Mouse (Mus musculus): ENCODE results near the gene Zfp763. TPM values are rescaled to one million over a fixed set of nuclear protein-coding genes. Genes with fewer than 3 reads are reported as not detected.

Zfp763 gene
- total and polyA plus RNA-seq, 3 experiments: 0.76 to 4.0 (median 3.3) TPM

- intact Hi-C loops (cut with DNase I): no loop called here
- 75% methylated on average over 4 of the region's 4 CpGs for WGBS
- no peak for TF ChIP-seq POLR2A (IDR thresholded peaks at IDR 0.05; ENCODE audit: insufficient read depth, low read depth, low read length)
- TF ChIP-seq EP300 (IDR thresholded peaks at IDR 0.05; ENCODE audit: insufficient read depth, low read depth, low read length): no peak
- TF ChIP-seq CTCF (IDR thresholded peaks at IDR 0.05): no peak
These were observed 51.8 kb downstream of the Zfp763 start for GRCm38 (mm10) chr17:32981361-32981760.

More at GRCm38 (mm10) chr17:32981361-32981760, 51.8 kb downstream of the Zfp763 start:
- H3K27me3 ChIP-seq (ENCODE audit: control insufficient read depth, insufficient read depth, low read length): no peaks in the 10 kb centered on the region
- no peak overlapping the region for H3K4me3 ChIP-seq
- no peaks in the 10 kb centered on the region for H3K79me2 ChIP-seq (replicated peaks; ENCODE audit: control insufficient read depth, insufficient read depth, low read length)
- H3K27ac ChIP-seq: no peak overlapping the region
- peaks cover 11% of the 10 kb centered on the region for H3K36me3 ChIP-seq (ENCODE audit: control insufficient read depth, insufficient read depth, low read length)
- H3K4me1 ChIP-seq (ENCODE audit: control insufficient read depth, insufficient read depth, low read length): no peaks in the 10 kb centered on the region
- no peak for DNase-seq
- H3K9ac ChIP-seq (ENCODE audit: low read depth, low read length): no peak overlapping the region

Other genes starting within 250 kb of the Zfp763 start
- 10 to 100 TPM; 25.7 to 27.3 TPM for gene Zfp871, start 245.1 kb downstream of the Zfp763 start, total RNA-seq (2021)
- gene Zfp871, start 245.1 kb downstream of the Zfp763 start, polyA plus RNA-seq (2012; rRNA removed): 8.6 and 17.5 TPM in 2 replicates
- under 1 TPM; 0.18 to 0.23 TPM for gene Zfp811, start 223.5 kb downstream of the Zfp763 start, total RNA-seq (2021)
- gene Zfp811, start 223.5 kb downstream of the Zfp763 start, polyA plus RNA-seq (2012; rRNA removed): 0.06 and 0.32 TPM in 2 replicates
- 10 to 100 TPM in 1 of 2 experiments, 1 to 10 TPM in 1; 9.0 to 10.6 TPM for gene Zfp799, start 203.1 kb downstream of the Zfp763 start, total RNA-seq (2021)
- gene Zfp799, start 203.1 kb downstream of the Zfp763 start, polyA plus RNA-seq (2012; rRNA removed): 2.4 and 7.7 TPM in 2 replicates
- 1 to 10 TPM; 5.4 to 7.3 TPM for gene Zfp870, start 141.8 kb downstream of the Zfp763 start, total RNA-seq (2021)
- 1.3 and 2.7 TPM in 2 replicates for gene Zfp870, start 141.8 kb downstream of the Zfp763 start, polyA plus RNA-seq (2012; rRNA removed)
- gene Cyp4f14, start 116.1 kb downstream of the Zfp763 start, total RNA-seq (2021): under 1 TPM in 1 of 2 experiments, not detected in 1; 0.16 TPM
- 0.25 and 0.44 TPM in 2 replicates for gene Cyp4f14, start 116.1 kb downstream of the Zfp763 start, polyA plus RNA-seq (2012; rRNA removed)
- 10 to 100 TPM; 11.2 to 12.7 TPM for gene Cyp4f13, start 86.0 kb downstream of the Zfp763 start, total RNA-seq (2021)
- 21.1 and 22.9 TPM in 2 replicates for gene Cyp4f13, start 86.0 kb downstream of the Zfp763 start, polyA plus RNA-seq (2012; rRNA removed)
- 1 to 10 TPM; 2.3 to 2.7 TPM for gene Zfp472, start 67.6 kb downstream of the Zfp763 start, total RNA-seq (2021)
- gene Zfp472, start 67.6 kb downstream of the Zfp763 start, polyA plus RNA-seq (2012; rRNA removed): 0.62 and 0.79 TPM in 2 replicates
- 1 to 10 TPM; 6.0 to 8.7 TPM for gene Zfp952, start 40.3 kb downstream of the Zfp763 start, total RNA-seq (2021)
- gene Zfp952, start 40.3 kb downstream of the Zfp763 start, polyA plus RNA-seq (2012; rRNA removed): 2.2 and 4.5 TPM in 2 replicates
- gene 4921501E09Rik, start 34.7 kb upstream of the Zfp763 start, total RNA-seq (2021): not detected
- not detected in 2 replicates for gene 4921501E09Rik, start 34.7 kb upstream of the Zfp763 start, polyA plus RNA-seq (2012; rRNA removed)
- 1 to 10 TPM; 6.0 to 6.1 TPM for gene Zfp563, start 55.9 kb upstream of the Zfp763 start, total RNA-seq (2021)
- 1.7 and 2.5 TPM in 2 replicates for gene Zfp563, start 55.9 kb upstream of the Zfp763 start, polyA plus RNA-seq (2012; rRNA removed)
- gene Morc2b, start 106.3 kb upstream of the Zfp763 start, total RNA-seq (2021): under 1 TPM; 0.09 to 0.10 TPM
- 0.20 and 0.32 TPM in 2 replicates for gene Morc2b, start 106.3 kb upstream of the Zfp763 start, polyA plus RNA-seq (2012; rRNA removed)
- not detected for gene Olfr55, start 135.0 kb upstream of the Zfp763 start, total RNA-seq (2021)
- gene Olfr55, start 135.0 kb upstream of the Zfp763 start, polyA plus RNA-seq (2012; rRNA removed): not detected in 2 replicates
- not detected for gene Olfr239, start 157.9 kb upstream of the Zfp763 start, total RNA-seq (2021)
- not detected in 2 replicates for gene Olfr239, start 157.9 kb upstream of the Zfp763 start, polyA plus RNA-seq (2012; rRNA removed)
- under 1 TPM; 0.07 to 0.10 TPM for gene Olfr1564, start 188.3 kb upstream of the Zfp763 start, total RNA-seq (2021)
- 0.47 and 0.56 TPM in 2 replicates for gene Olfr1564, start 188.3 kb upstream of the Zfp763 start, polyA plus RNA-seq (2012; rRNA removed)
- gene Zfp955a, start 221.7 kb upstream of the Zfp763 start, total RNA-seq (2021): 1 to 10 TPM; 7.7 to 9.0 TPM
- 1.9 and 4.7 TPM in 2 replicates for gene Zfp955a, start 221.7 kb upstream of the Zfp763 start, polyA plus RNA-seq (2012; rRNA removed)
- not detected for gene Olfr63, start 231.3 kb upstream of the Zfp763 start, total RNA-seq (2021)
- gene Olfr63, start 231.3 kb upstream of the Zfp763 start, polyA plus RNA-seq (2012; rRNA removed): not detected in 2 replicates